Mouse (Mus musculus) mesoderm, embryonic 11.5 days (tissue): ENCODE data around the gene Ccdc6.

Source experiments
- DNase-seq: peaks from one replicate; pipeline ENCODE4 v3.0.0-alpha.2; 2012; ENCODE audit warnings: low read depth, low spot score

Ccdc6 gene

GRCm38 (mm10) chr10:70132714-70133113, 35.8 kb downstream of the Ccdc6 start:
- DNase-seq, result no peak

- DNase-seq, result no peak
Observed at GRCm38 (mm10) chr10:70133188-70133587, 36.3 kb downstream of the Ccdc6 start.

DNA sequence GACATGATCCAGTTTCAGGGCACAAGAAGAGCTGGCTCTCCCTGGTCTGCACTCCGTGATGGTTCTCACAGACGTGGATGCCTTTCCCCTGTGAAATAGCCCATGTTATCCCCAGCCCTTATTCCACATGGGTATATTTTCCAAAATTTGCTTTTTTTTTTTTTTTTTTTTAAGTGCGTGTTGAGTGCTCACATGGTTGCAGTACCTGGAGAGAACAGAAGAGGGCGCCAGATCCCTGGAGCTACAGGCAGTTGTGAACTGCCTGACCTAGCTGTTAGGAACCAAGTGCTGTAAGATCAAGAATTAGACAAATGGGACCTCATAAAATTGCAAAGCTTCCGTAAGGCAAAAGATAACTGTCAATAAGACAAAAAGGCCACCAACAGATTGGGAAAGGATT, 38.8 kb downstream of the Ccdc6 start:
- DNase-seq, result no peak

- DNase-seq, result no peak
Observed at GRCm38 (mm10) chr10:70137652-70138051, 40.7 kb downstream of the Ccdc6 start.

- no peak for DNase-seq
Observed at GRCm38 (mm10) chr10:70138150-70138549, 41.2 kb downstream of the Ccdc6 start.

GRCm38 (mm10) chr10:70139368-70139767, 42.4 kb downstream of the Ccdc6 start:
- no peak for DNase-seq

DNA sequence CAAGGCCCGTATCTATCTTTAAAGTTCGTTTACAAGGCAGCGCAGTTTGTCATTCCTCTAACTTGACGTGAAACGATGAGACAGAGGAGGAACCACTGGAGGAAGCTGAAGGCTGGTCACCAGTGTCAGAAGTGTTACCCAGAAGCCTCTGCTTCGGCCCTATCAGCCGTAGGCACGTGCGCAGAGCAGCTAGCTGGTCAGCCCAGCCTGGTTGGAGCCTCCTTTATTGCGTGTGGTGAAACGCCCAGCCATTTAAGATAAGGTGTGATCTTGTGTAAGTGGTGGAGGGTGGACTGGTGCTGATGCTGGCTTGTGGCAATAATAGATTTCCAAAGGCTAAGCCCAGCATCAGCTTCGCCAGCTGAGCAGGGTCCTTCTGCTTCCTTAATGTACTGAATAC, 43.5 kb downstream of the Ccdc6 start:
- no peak for DNase-seq

DNA sequence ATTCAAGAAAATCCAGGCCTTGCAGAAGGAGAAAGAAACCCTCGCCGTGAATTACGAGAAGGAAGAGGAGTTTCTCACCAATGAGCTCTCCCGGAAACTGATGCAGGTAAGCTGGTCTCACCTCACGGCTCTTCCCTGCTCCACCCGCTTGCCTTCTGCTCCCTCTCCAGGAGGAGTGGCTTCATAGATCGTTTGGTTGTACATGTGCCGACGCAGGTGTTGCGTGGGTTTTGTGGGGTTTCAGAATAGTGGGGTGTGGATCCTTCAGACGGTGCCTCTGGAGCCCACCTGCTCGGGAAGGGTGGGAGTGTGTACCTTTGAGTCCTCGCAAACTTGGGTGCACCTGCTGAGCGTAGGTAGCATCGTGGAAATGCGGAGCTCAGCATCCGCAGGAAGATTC, 45.7 kb downstream of the Ccdc6 start:
- no peak for DNase-seq

GRCm38 (mm10) chr10:70144004-70144557, 47.2 kb downstream of the Ccdc6 start:
- no peak for DNase-seq

- DNase-seq, result no peak
Observed at GRCm38 (mm10) chr10:70145873-70146272, 49.0 kb downstream of the Ccdc6 start.

- peak; percentile 82 for DNase-seq
Observed at GRCm38 (mm10) chr10:70149093-70149492, 52.2 kb downstream of the Ccdc6 start.

DNA sequence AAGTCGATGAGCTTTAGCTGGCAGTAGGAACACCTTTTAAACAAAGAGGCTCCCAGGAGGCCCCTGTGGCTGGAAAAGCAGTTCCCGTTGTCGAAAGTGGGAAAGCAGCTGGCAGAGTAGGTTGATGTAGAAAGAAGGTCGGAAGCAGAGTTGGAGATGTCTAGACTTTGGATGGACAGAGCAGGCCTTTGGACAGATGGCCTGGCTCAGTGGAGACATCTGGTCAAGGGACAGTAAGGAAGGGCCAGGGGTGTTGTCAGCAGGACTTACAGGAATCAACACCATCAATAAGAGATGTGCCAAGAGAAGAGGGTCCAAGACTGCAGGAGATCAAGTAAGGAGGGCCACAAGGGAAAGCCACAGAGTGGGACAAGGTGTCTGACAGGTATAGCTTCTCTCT, 53.4 kb downstream of the Ccdc6 start:
- DNase-seq, result no peak

GRCm38 (mm10) chr10:70151171-70151570, 54.2 kb downstream of the Ccdc6 start:
- DNase-seq, result no peak

- peak; percentile 55 for DNase-seq
Observed at GRCm38 (mm10) chr10:70152190-70152743, 55.3 kb downstream of the Ccdc6 start.

DNA sequence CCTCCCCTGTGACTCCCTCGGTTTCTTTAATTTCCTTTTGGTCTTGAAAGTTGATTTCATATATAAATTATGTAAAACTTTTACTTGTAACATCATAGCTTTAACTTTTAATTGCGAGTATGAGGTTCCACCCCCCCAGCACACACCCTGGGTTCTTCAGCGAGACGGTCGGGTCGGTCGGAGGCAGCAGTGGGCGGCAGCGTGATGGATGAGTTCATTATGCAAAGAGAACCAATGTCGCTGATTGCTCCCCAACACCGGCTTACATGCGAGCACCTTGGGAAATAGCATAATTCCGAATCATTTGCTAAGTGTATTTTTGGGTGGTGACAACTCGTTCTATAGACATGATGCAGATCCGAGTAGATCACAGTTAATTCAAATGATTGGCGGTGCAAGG, 56.9 kb downstream of the Ccdc6 start:
- DNase-seq, result no peak

GRCm38 (mm10) chr10:70156431-70157165, 59.7 kb downstream of the Ccdc6 start:
- no peak for DNase-seq

DNA sequence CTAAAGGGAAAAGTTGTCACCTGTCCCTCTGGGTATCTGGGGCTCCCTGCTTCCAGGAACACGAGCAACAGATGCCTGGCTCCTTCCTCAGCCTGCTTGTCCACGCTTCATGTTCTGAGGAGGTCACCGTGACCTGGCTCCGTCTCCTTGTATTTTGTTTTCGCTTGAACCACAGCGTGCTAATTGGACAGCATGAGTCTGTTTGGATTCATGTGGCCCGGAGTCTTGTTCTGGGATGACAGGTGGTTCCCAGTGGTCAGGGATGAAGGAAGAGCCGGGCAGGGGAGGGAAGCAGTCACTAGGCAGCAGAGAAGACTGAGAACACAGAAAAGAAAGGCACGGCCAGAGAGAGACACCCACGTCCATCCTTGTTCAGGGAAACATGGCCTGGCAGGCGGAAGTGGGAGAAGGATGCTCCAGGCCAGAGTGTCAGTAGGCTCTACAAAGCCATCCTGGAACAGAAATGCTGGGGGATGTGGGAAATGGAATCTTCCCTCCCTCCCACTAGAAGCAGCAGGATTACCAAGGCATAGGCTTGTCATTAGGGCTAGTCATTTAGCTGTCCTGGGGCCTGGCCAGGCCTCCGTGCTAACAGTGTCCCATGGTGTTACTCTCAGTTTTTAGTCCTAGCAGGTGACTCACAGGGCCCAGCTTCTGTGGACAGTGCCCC, 62.9 kb downstream of the Ccdc6 start:
- no peak for DNase-seq

DNA sequence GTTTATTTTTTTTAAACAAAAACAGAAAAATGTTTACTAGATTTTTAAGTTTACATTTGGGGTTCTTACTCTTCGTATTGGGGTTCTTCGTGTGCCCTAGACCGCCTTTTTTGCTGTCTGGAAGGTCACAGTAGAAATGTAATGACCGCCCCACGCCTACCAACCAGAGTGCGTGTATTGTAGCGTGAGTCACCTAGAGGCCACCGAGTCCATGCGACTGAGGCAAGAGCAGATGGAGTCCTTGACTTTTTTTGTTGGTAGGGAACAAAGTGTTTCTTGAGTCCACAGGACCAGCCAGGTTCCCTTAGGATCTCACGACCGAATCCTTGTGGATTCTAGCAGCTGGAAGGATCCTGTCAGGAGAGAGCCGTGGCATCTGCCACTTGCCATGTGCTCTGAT, 63.9 kb downstream of the Ccdc6 start:
- no peak for DNase-seq

- no peak for DNase-seq
Observed at GRCm38 (mm10) chr10:70161504-70161903, 64.6 kb downstream of the Ccdc6 start.

DNA sequence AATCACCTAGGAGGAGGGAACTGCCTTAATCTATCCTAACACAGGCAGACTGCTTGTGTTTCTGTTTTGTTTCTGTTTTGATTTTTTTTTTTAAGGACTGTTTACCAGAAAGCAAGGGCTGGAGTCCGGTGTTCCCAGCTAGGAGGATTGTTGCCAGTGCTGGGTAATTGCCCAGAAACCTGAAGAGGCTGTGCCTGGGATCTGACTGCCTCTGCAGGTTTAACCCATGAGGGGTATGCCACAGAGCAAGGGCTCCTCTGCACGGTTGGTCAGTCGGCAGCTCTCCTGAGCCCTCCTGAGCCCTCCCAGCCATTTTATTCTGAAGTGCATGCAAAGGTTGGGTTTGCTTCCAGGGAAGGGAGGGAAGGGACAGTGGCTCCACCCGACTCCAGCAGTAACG, 66.8 kb downstream of the Ccdc6 start:
- no peak for DNase-seq

- DNase-seq, result no peak
Observed at GRCm38 (mm10) chr10:70165877-70166276, 69.0 kb downstream of the Ccdc6 start.

- DNase-seq, result no peak
Observed at GRCm38 (mm10) chr10:70166427-70166826, 69.5 kb downstream of the Ccdc6 start.

GRCm38 (mm10) chr10:70167625-70168024, 70.7 kb downstream of the Ccdc6 start:
- no peak for DNase-seq
